Mouse (Mus musculus) MEL (cell line): ENCODE data around the gene Dhrs9. TPM values are rescaled to one million over a fixed set of nuclear protein-coding genes. Genes with fewer than 3 reads are reported as not detected.

ENCODE experiments used
- DNase-seq: peaks from one replicate; pipeline ENCODE4 v3.0.0; 2011; ENCODE audit warnings: low read depth, low spot score
- H3K27ac ChIP-seq: 2 replicates; pipeline ENCODE4 v1.5.1; 2012; ENCODE audit warnings: low read depth, mild to moderate bottlenecking, control low read depth, low read length, moderate library complexity; ENCODE audit not compliant: control insufficient read depth
- H3K27me3 ChIP-seq, 2 experiments: fragments of 150-350 bp in 1 of 2; sonication (generic) in 1 of 2; 2 replicates each; pipeline ENCODE4 v1.6.1; 2012; ENCODE audit warnings: low read length in 2 of 2, mild to moderate bottlenecking in 2 of 2, improper control_type of control experiment in 1 of 2, moderate library complexity in 1 of 2; ENCODE audit not compliant: insufficient read depth in 2 of 2, control insufficient read depth in 1 of 2
- H3K36me3 ChIP-seq, 2 experiments: 2 replicates each; pipeline ENCODE4 v1.6.1; 2012 to 2014; ENCODE audit warnings: low read length in 2 of 2, improper control_type of control experiment in 1 of 2, inconsistent platforms in 1 of 2, mild to moderate bottlenecking in 1 of 2; ENCODE audit not compliant: insufficient read depth in 2 of 2, control insufficient read depth in 1 of 2
- H3K4me1 ChIP-seq, 2 experiments: fragments of 150-350 bp in 1 of 2; sonication (generic) in 1 of 2; 2 replicates each; pipeline ENCODE4 v1.6.1; 2012; ENCODE audit warnings: low read length in 2 of 2, improper control_type of control experiment in 1 of 2, mild to moderate bottlenecking in 1 of 2; ENCODE audit not compliant: insufficient read depth in 2 of 2, control insufficient read depth in 1 of 2
- H3K4me3 ChIP-seq, 2 experiments: fragments of 150-350 bp in 1 of 2; sonication (generic) in 1 of 2; 2 replicates each; pipeline ENCODE4 v1.5.1; 2012; ENCODE audit warnings: low read depth in 2 of 2, low read length in 2 of 2, mild to moderate bottlenecking in 2 of 2, moderate library complexity in 2 of 2, control low read depth in 1 of 2, improper control_type of control experiment in 1 of 2; ENCODE audit not compliant: control insufficient read depth in 1 of 2, insufficient read depth in 1 of 2
- H3K79me2 ChIP-seq: 2 replicates; pipeline ENCODE4 v1.6.1; 2012; ENCODE audit warnings: mild to moderate bottlenecking, low read length, moderate library complexity; ENCODE audit not compliant: control insufficient read depth, poor library complexity, insufficient read depth
- H3K9ac ChIP-seq: 2 replicates; pipeline ENCODE4 v1.6.1; 2012; ENCODE audit warnings: low read depth, mild to moderate bottlenecking, control low read depth, low read length, moderate library complexity; ENCODE audit not compliant: control insufficient read depth, poor library complexity, severe bottlenecking
- H3K9me3 ChIP-seq: fragments of 150-350 bp; sonication (generic); replicated peaks from 2 replicates; pipeline ENCODE4 v1.6.1; 2012; ENCODE audit warnings: mild to moderate bottlenecking, low read length, improper control_type of control experiment, moderate library complexity; ENCODE audit not compliant: insufficient read depth
- ELF1 ChIP-seq: IDR thresholded peaks from 2 replicates; pipeline ENCODE4 v1.6.1; 2014; ENCODE audit warnings: low read depth, mild to moderate bottlenecking, inconsistent platforms, low read length, improper control_type of control experiment, moderate library complexity
- EP300 ChIP-seq, 2 experiments: IDR thresholded peaks; 2 replicates each; pipeline ENCODE4 v1.6.1; 2011; ENCODE audit warnings: improper control_type of control experiment in 2 of 2, low read length in 2 of 2, low read depth in 1 of 2, mild to moderate bottlenecking in 1 of 2
- HCFC1 ChIP-seq: IDR thresholded peaks from 2 replicates; pipeline ENCODE4 v1.6.1; 2012; ENCODE audit warnings: low read depth, mild to moderate bottlenecking, inconsistent platforms, low read length, improper control_type of control experiment, moderate library complexity
- JUND ChIP-seq: IDR thresholded peaks from 2 replicates; pipeline ENCODE4 v1.6.1; 2011; ENCODE audit warnings: low read depth, mild to moderate bottlenecking, improper control_type of control experiment, low read length
- MEF2A ChIP-seq: IDR thresholded peaks from 2 replicates; pipeline ENCODE4 v1.6.1; 2014; ENCODE audit warnings: low read depth, mild to moderate bottlenecking, inconsistent platforms, low read length, improper control_type of control experiment; ENCODE audit not compliant: poor library complexity, insufficient replicate concordance, severe bottlenecking; ENCODE audit errors: extremely low read depth
- MYB ChIP-seq: IDR thresholded peaks from 2 replicates; pipeline ENCODE4 v1.6.1; 2011; ENCODE audit warnings: mild to moderate bottlenecking, low read depth, low read length, improper control_type of control experiment
- POLR2AphosphoS2 ChIP-seq: IDR thresholded peaks from 2 replicates; pipeline ENCODE4 v1.6.1; 2011; ENCODE audit warnings: low read length, improper control_type of control experiment
- POLR2AphosphoS5 ChIP-seq: IDR thresholded peaks from 2 replicates; pipeline ENCODE4 v1.6.1; 2012; ENCODE audit warnings: low read depth, borderline replicate concordance, mild to moderate bottlenecking, inconsistent platforms, low read length, moderate library complexity, mixed read lengths
- SIN3A ChIP-seq: IDR thresholded peaks from 2 replicates; pipeline ENCODE4 v1.6.1; 2012; ENCODE audit warnings: low read length, improper control_type of control experiment, inconsistent platforms
- SMC3 ChIP-seq: IDR thresholded peaks from 2 replicates; pipeline ENCODE4 v1.6.1; 2011; ENCODE audit warnings: low read depth, low read length, improper control_type of control experiment
- TBP ChIP-seq: IDR thresholded peaks from 2 replicates; pipeline ENCODE4 v1.8.0; 2011; ENCODE audit warnings: low read depth, low read length, improper control_type of control experiment
- USF1 ChIP-seq: IDR thresholded peaks from 2 replicates; pipeline ENCODE4 v1.6.1; 2014; ENCODE audit warnings: low read depth, mild to moderate bottlenecking, inconsistent platforms, low read length, improper control_type of control experiment, moderate library complexity
- ZKSCAN1 ChIP-seq: IDR thresholded peaks from 2 replicates; pipeline ENCODE4 v1.6.1; 2012; ENCODE audit warnings: low read depth, mild to moderate bottlenecking, inconsistent platforms, low read length, improper control_type of control experiment, moderate library complexity
- ZNF384 ChIP-seq: IDR thresholded peaks from 2 replicates; pipeline ENCODE4 v1.6.1; 2012; ENCODE audit warnings: low read depth, mild to moderate bottlenecking, inconsistent platforms, low read length, improper control_type of control experiment
- polyA plus RNA-seq, 2 experiments: library from polyadenylated mRNA; stranded (reverse) in 1 of 2; unstranded in 1 of 2; fragments of >175 nt in 1 of 2; fragments of >200 nt in 1 of 2; gene quantifications; 2 replicates each; pipeline versions ENCODE4 v1.2.1 to v1.2.4; 2012; ENCODE audit warnings: low replicate concordance in 2 of 2, low read depth in 1 of 2; ENCODE audit not compliant: insufficient read length in 2 of 2, insufficient read depth in 1 of 2, missing spikeins in 1 of 2
- total RNA-seq: library from RNA; depleted of rRNA; stranded (reverse); fragments of 300-350 nt; gene quantifications from 2 replicates; pipeline ENCODE4 v1.2.3, GENCODE M21; 2012

Gene Dhrs9
- total and polyA plus RNA-seq, 3 experiments, result not detected

GRCm38 (mm10) chr2:69402309-69402708 is 22.1 kb downstream of the Dhrs9 start:
- Histone ChIP-seq H3K79me2 (no peaks in the 10 kb centered on the region), H3K4me3 (no peak overlapping the region), H3K9me3 (no peaks in the 10 kb centered on the region), H3K4me1 (no peaks in the 10 kb centered on the region), H3K27ac (no peak overlapping the region), H3K9ac (no peak overlapping the region), H3K27me3 (no peaks in the 10 kb centered on the region), H3K36me3 (no peaks in the 10 kb centered on the region)
- no peak for DNase-seq
- TF ChIP-seq MEF2A (no peak), JUND (no peak), POLR2AphosphoS5 (no peak)

DNA sequence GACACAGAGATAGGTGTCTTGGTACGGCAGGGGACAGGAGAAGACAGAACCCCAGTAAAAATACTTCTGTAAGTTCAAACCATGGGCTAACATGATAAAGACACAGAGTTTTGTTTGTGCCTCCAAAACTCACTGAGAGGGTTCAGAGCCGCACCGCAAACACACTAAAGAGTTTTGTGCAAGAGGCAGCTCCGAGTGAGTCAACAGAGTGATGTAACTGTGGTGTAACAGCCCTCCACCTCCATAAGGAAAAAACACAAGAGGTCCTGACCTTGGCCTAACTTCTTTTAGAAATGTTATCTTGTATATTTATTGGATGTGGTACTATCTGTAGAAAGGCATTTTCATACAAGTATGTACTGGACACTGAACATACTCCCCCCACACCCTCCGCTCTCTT is 25.4 kb downstream of the Dhrs9 start:
- Histone ChIP-seq H3K4me1 (no peaks in the 10 kb centered on the region), H3K79me2 (no peaks in the 10 kb centered on the region), H3K27ac (no peak overlapping the region), H3K4me3 (no peak overlapping the region), H3K36me3 (no peaks in the 10 kb centered on the region), H3K27me3 (no peaks in the 10 kb centered on the region), H3K9ac (no peak overlapping the region), H3K9me3 (no peaks in the 10 kb centered on the region)
- TF ChIP-seq ELF1 (no peak), POLR2AphosphoS2 (no peak), ZNF384 (no peak)
- DNase-seq, result no peak

DNA sequence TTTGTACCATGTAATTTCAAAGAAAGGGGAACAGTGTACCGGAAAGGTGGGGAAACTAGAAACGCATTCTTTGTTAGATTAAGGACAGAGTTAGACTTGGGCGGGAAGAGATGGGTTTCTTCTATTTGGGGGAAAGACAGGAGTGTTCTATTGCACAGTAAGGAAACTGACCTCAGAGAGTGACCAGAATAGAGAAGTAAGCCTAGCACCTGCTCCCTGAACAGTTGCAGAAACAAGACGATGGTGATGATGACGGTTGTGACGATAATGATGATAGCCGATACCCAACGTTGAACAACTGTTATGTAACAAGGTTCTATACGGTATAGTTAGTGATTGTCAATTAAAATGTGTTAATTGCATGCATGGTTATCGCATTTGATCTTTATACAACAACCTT is 34.3 kb downstream of the Dhrs9 start:
- Histone ChIP-seq H3K27ac (no peak overlapping the region), H3K9ac (no peak overlapping the region), H3K4me1 (no peaks in the 10 kb centered on the region), H3K36me3 (no peaks in the 10 kb centered on the region), H3K79me2 (no peaks in the 10 kb centered on the region), H3K9me3 (no peaks in the 10 kb centered on the region), H3K4me3 (no peak overlapping the region), H3K27me3 (no peaks in the 10 kb centered on the region)
- no peak for DNase-seq
- no peak for TF ChIP-seq ZKSCAN1
- TF ChIP-seq HCFC1, result no peak
- no peak for TF ChIP-seq USF1
- TF ChIP-seq MYB, result no peak
- no peak for TF ChIP-seq EP300 (IDR thresholded peaks at IDR 0.05; ENCODE audit: low read depth in 1 of 2, low read length in 2 of 2)
- TF ChIP-seq SMC3, result no peak
- TF ChIP-seq SIN3A, result no peak
- TF ChIP-seq TBP, result no peak
